Mouse (Mus musculus): ENCODE data around the gene Prnd.

DNA sequence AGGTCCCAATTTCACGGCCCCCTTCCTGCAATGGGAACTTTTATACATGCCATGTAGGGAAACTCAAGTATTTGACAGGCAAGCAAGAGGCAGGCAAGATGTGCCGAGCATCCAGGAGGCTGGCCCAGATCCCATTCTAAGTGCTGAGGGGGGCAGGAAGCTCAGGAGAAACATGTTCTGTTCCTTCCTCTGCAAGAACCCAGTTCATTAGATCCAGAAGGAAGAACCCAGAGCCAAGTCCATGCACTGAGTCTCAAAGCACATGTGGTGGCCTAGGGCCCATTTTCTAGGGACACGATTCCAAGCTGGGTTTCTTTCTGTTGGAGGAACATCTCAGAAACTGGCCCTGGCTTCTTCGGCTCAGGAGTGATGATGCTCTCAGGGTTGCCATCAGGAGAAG is 54.8 kb downstream of the Prnd start:
- no peak for TF ChIP-seq ZNF384 (IDR thresholded peaks at IDR 0.05; ENCODE audit: low read depth, low read length)
- TF ChIP-seq CHD2 (IDR thresholded peaks at IDR 0.05; ENCODE audit: low read depth, low read length) = no peak
- TF ChIP-seq ZC3H11A (IDR thresholded peaks at IDR 0.05; ENCODE audit: borderline replicate concordance, low read depth, low read length) = no peak
- no peak for TF ChIP-seq HCFC1 (IDR thresholded peaks at IDR 0.05; ENCODE audit: borderline replicate concordance, insufficient read depth, low read length)
- no peak for TF ChIP-seq MAFK (IDR thresholded peaks at IDR 0.05; ENCODE audit: insufficient read depth, low read depth, low read length)
